Mouse (Mus musculus): ENCODE results near the gene Cap2.

The Cap2 gene

DNA sequence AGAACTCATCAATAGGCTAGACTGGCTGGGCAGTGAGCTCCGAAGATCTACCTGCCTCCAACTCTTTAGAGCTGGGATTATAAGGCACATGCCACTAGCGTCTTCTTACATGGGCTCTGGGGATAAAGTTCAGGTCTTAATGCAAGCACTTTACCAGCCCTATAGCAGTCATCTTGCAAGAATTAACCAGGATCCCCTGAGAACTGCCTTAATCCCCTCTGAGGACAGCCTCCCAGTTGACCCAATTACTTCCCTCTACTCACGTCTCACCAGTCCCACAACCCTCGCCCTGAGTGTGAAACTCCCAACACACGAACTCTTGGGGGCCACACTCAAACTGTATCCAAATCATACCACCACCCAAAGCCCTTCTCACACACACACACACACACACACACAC, 64.3 kb downstream of the Cap2 start:
- DNase-seq (ENCODE audit: low read depth), result no peak

DNA sequence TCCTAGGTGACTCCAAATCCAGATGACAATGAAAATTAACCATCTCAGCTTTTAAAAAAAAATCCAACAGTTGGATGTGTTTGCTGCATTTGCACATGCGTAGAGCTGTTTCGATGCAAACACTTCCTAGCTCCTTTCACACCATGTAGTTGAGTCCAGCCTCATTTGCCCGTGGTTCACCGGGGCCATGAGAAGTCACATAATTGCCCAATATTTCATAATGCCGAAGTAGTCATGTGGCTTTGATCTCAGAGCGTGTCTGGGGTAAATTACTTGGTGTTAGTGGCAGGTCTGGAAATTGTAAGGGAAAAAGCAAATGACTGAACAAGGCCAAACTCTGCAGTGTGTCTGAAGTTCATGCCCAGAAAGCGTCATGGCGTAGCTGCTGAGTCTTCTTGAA, 67.8 kb downstream of the Cap2 start:
- no peak for DNase-seq (ENCODE audit: low read depth)

DNA sequence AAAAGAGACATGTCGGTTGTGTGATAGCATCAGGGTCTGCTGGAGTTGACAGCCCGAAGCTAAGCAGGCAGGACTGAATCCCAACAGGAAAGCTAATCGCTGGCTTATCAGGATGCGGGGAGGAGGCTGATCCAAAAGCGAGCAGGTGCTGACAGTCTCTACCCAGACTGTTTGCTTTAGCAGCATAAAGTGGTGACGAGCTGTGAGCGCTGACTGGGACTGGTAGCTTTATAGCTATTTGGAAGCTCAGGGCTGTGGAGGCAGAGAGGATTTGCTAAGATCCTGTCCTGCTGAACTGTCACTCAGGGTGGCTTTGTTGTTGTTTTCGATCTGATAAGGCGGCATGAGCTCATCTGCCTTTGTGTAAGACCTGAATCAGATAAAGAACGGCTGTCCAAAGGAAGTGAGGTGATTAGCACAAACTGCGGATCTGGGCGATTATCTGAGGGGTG, 69.5 kb downstream of the Cap2 start:
- peak; percentile 33 for DNase-seq (ENCODE audit: low read depth)

DNA sequence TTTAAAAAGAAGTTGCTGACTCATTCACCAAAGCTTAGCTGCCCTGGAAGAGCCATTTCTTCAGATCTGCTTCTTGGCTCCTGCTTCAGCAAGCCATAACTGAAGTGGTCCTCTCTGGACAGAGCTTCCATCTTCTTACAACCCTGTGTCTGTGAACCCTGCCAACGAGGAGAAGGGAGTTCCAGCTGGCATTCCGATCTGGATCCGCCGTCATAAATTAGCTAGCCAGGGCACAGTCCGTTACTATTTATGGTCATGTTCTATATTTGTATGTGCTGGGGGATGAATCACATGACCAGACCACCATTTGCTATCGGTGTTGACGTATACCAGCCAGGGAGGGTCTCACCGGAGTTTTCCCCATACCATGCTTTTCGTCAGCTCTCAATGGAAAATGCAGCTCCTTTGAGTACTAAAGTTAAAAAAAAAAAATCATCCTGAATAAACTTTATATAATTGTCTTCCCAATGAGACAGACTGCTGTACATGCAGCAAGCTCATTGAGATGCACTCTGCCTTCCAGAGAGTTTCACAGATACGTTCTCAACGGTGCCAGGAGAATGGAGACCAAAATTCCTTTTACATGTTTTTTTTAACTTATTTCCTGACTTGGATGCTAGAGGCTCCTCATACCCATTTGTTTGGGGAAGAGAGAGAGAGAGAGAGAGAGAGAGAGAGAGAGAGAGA, 70.5 kb downstream of the Cap2 start:
- no peak for DNase-seq (ENCODE audit: low read depth)

DNA sequence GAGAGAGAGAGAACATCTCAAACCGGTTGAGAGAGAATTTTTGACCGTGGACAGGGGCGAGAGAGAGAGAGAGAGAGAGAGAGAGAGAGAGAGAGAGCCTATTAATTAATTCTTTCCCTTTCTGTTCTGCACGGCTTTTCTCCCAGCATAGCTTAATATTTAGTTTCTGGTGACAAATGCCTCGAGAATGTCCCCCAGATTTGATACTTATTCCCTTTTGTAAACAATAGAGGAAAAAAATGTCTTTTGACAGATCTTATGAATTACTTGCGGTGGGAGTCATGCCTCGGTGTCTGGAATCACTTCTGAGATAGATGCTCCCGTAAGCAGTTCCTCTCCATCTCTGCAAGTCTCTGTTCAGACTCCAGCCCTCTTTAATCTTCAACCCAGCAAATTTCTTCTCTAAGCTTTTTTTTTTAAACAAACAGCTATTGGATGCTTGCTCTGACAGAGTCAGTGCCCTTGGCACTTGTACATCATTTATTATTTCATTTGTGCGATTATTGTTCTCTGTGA, 71.1 kb downstream of the Cap2 start:
- no peak for DNase-seq (ENCODE audit: low read depth)

DNA sequence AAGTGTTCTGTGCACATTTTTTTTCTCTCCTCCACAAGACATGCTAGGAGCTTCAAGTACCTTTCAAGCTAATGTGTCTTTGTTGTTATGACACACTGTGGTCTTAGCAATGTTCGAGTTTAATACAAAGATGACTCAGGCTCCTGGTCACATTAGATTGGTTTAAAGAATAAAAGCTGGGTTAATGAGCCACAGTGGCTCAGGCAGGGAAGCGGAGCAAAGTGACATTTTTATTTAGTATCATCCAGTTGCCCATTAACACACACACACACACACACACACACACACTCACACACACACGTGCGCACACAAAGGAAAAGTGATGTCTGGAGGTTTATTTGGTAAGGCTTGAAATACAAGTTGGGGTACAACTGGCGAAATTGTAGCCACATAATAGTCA, 72.6 kb downstream of the Cap2 start:
- DNase-seq (ENCODE audit: low read depth), result no peak

DNA sequence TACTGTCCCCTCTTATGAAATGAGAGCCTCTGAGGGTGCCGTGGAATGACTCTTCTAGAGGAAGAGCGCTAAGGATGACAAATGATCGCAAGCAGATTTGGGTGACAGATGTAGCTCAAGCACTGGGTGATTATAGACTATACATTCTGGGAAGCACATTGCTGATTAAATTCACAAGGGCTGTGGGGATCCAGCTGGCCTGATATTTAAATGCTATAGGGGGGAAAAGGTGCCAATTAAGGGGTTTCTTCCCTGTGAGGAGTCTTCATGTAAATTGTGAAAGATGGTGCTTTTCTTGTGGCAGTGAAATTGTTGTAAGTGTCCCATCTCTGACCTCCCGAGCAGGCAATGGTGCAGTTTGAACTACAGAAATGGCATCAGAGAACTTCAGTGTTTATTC, 73.1 kb downstream of the Cap2 start:
- no peak for DNase-seq (ENCODE audit: low read depth)

DNA sequence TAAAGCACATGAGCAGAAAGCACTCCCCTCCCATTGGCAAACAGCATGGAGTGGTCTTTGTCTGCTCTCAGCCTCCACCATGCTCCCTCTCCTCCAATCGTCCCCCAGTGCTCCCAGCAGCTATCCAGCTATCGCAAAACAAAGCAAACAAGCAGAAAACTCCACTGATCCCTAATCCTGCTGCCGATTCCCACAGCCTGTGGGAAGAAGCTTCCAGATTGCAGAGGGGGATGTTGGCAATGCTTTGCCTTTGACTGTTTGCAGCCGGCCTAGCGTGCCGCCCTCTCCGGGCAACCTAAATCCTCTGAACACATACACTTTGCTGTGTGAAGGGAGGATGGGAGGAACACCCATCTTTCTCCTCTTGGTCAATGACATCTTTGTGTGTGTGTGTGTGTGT, 83.2 kb downstream of the Cap2 start:
- no peak for DNase-seq (ENCODE audit: low read depth)

DNA sequence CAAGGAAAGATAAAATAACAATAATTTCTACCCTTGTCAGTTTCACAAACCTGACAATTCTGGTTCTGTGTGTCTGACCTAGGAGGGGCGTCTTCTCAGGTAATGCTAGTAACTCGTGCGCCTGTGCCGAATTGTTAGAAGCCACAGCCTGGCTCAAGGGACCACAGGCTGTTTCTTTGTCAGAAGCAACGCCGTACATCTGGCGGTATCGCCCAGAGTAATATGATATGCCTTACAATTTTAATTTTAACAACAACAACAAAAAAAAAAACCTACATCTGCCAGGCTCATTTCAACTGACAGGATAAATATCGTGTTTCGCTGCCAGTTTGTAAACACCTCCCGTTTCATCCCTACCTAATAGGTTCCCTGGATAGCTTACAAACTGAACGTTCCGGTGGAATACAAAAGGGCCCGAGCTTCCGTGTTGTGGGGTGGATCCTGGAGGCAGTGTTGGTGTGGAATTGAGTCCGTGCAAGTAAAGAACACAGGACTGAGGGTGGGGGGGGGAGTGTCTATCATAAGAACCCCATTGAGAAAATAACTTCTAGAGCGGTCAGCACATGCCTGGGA, 86.2 kb downstream of the Cap2 start:
- no peak for DNase-seq (ENCODE audit: low read depth)

DNA sequence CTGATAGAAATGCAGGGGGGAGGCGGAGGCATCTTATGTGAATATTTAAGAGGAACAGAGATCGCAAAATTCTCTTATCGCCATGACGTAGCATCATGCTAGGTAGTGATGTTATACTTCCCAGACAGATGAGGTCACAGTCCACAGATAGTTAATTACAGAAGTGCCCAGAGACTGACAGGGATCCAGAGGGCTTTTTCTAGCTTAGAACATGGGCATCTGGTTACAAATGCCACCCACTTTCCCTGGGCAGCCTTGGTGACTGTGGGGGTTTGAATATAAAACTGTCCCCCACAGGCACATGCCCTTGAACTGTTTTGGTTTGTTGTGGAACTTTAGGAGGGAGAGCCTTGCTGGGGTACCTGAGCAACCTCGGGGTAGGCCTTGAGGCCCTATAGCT, 87.0 kb downstream of the Cap2 start:
- DNase-seq (ENCODE audit: low read depth), result no peak

DNA sequence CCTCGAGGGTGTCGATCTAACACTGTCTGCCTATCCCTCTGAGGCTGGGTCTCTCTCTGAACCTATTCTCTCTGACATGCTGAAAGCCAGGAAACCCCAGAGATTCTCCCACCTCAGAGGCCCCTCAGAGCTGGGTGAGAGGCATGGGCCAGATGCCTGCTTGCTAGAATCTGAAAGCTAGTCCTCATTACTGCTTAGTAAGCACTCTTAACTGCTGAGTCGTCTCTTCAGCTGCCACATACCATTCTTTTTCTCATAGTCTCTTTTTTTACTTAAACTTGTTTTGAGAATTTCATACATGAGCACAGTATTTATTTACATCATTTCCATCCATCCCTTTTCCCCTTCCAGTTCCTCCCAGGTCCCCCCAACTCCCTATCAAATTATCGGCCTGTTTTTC, 89.2 kb downstream of the Cap2 start:
- no peak for DNase-seq (ENCODE audit: low read depth)

DNA sequence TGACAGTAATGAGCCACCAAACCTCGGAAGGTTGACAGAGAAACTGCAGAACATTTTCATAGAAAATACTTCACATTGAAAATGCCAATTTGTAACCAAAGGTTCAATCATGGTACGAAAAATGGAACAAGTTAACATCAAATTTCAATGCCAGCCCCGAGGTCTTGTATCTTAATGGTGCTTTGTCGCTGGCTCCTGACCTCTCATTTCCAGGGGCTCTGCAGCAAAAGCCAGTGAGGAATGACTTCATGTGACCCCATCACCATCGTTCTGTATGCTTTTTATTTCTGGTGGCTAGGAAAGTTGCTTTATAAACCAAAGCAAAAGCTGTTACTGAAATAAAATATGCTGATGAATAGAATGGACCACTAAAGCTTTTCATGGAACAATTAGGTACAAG, 99.0 kb downstream of the Cap2 start:
- no peak for DNase-seq (ENCODE audit: low read depth)

DNA sequence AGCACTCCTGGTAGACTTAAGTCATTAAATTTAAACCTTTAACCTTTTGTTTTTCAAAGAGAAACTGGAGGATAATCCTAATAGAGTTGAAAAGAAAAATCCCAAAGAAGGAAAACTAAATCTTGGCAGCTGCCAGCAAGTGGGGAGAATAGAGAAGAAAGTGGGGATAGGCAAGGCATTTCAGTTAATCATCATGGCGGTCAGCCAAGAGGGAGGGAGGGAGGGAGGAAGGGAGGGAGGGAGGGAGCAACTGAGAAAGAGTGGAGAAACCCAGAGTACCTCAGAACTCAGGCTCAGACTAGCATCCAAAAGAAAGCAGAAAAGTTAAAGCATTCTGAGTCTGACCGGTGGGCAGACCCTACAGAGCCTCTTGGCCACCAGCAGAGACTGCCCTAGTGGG, 99.7 kb downstream of the Cap2 start:
- no peak for DNase-seq (ENCODE audit: low read depth)

DNA sequence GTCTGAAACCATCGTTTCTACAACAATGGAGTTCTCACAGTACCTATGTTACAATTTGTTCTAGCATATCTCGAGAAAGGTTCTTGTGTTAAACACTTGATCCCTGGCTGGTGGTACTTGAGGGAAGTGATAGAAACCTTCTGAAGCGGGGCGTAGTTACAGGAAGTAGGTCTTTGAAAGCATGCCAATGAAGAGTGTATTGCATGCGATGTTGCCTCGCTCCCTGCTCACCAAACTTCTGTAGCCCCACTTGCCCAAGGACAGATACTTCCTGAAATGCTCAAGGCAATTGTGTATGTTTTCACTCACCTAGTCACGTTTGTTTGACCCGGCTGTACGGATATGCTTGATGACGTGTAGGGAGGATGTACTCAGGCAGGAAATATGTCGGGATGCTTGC, 101.0 kb downstream of the Cap2 start:
- DNase-seq (ENCODE audit: low read depth), result no peak

DNA sequence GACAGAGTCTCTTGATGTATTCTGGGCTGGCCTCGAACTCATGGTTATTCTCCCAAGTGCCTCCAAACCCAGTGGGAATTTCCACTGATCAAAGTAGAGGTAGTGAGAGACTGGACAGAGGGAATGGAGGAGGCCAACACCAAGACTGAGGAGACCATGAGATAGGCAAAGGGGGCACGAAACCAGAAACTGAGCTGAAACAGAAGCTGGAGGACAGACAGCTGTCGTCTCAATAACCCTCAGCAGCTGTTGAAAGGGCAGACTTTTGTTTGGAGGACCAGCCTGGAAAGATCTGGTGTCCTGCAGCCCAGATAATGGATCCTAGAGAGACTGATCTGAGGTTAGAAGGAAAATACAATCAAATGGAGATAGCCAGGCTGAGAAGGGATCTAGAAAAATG, 109.4 kb downstream of the Cap2 start:
- no peak for DNase-seq (ENCODE audit: low read depth)

DNA sequence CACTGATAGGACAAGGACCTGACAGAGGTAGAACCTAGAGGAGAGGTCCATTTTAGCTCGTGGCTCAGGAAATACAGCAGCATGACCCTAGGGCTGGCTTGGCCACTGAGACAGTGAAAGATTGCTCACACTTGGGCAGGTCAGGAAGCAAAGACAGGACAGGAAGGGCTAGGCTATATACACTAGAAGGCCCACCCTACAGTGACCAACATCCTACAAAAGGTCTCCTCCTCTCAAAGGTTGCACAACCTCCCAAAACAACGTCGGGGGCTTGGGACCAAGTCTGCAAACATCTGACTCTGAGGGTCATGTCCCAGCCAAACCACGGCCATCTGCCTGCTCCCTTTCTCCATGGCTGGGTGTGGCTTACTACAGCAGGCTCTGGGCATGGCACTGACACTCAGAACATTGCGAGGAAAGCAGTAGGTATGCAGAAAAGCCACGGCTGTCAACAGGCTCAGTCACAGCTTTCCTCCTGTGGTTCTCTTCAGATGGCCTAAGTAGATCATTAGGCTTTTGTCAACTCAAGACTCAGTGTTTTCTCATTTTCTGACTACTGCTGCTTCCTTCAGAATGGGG, 112.1 kb downstream of the Cap2 start:
- DNase-seq (ENCODE audit: low read depth), result peak; percentile 16

DNA sequence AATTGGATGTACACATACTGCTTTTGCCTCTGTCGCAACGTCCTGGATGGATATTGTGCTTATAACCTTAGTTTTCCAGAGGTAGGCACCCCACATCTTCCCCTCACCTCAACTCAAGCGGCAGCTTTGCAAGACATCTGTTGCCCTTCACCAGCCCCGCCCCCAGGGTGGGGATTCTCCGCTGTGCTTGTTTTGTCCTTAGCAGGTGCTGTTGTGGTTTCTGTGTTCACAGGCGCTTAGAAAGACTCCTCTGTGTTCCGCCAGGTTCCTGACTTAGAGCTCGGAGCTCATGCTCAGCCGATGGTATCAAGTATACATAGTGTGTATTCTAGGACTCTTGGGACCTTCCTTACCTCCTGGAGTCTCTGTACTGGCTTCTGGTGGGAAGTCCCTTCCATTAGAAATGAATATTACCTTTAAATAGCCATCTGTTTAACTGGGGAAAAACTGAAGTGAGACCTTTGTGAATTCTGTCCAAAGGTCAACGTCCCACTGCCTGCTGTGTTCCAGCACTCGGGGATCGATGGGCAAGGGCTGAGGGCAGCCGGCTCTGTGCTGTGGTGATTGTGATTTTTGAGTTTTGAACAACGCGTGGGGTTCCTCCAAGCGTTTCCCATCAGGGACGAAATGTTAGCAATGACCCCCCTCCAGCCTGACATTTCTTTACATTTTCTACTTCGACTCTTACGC, 115.2 kb downstream of the Cap2 start:
- no peak for DNase-seq (ENCODE audit: low read depth)

DNA sequence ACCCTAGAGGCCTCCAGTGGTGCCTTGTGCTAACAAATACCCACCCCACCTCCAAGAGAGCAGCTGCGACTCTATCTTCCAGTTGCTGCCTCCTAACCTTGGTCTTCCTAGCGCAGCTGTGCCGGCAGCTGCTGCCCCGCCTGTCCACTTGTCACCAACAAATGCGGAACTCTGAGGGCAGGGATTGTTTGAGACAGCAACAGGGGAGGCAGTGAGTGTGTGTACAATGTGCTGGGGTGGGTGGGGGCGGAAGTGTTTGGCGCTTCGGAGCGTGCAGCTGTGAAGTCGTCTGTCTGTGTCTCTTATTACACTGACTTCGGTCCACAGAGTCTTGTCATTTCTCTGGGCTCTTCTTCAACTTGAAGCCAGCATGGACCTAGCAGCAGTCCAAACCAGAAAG, 118.0 kb downstream of the Cap2 start:
- DNase-seq (ENCODE audit: low read depth), result no peak

DNA sequence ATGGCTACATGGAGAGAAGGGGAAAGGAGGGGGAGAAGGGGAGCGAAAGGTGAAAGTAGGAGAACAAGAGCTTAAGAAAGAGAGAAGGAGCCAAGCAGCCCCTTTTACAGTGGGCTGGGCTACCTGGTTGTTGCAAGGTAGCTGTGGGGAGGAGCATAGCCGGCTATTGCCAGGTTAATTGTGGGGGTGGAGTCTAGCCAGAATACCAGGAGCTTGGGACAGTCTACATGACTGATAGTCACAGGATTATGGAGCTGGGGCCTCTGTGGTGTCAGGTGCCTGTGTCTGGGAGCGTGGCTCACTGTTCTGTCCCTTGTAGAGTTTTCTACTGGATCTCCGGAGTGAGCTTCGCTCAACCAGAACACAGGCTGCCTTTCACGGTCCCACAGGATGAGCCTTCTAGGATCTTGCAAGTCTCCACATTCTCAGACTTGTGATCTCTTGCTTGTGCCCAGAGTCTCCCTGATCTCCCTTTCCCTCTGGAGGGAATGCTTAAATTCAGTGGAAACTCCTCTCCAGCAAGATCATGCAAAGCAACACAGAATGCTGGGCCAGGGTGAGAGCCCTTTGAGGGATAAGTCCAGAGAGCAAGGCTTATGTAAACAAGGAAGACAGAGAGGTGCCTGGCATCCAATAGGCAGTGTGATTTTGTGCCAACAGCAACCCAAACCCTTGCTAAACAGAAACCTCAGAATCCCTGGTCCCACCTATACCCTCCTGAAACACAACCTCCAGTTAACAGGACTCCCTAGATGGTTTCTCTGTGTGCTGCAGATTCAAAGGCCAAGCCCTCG, 119.5 kb downstream of the Cap2 start:
- no peak for DNase-seq (ENCODE audit: low read depth)

DNA sequence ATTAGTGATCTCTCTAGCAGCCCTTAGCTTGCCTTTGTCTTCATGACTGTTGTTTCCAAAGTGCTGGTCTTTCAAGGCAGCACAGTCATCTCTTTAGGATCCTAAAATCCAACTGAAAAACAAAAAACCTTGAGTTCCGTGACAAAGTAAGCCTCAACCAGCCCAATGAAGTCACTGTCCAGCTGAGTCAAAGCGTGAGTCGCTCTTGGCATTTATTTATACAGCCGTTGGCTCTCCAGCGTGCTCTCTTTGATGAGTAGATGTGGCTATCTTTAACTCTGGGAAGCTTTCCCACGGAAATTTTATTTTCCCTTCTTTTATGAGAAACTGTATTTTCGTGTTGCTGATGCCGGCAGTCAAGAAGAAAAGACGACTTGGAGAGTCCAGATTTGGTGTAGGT, 125.0 kb downstream of the Cap2 start:
- DNase-seq (ENCODE audit: low read depth), result no peak

DNA sequence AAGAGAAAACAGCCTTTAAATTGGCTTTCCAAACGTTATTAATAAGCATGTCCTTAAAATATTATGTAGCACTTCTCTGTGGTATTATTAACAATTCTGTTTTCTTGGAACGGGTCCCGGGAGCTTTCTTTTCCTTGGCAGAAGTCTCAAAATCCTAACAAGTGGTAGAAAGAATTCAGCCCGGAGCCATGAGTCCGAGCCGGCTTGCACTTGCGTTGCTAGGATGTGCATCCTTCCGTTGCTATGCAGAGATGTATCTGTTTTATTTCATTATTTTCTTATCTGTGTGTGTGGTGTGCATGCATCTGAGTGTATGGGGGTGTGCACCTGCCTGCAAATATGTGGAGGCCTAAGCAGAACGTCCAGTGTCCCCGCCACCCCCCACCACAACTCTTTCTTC, 126.2 kb downstream of the Cap2 start:
- DNase-seq (ENCODE audit: low read depth), result no peak

DNA sequence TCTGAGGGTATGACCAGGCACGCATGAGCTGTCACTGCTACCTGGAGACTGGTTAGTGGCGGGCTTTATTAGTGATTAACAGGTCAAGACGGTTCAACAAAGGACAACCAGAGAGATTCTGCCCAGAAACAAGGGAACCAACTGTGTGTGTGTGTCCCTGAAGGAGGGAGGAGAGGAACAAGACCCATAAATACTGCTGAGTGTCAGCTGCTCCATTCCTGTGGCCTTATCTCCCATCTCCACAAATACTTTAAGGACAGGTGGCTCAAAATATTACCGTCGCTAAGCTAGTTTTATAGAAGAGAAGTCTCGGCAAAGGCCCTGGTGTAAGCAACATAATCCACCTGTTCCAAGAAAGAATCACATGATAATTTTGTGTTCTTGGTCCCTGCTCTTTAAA, 127.7 kb downstream of the Cap2 start:
- DNase-seq (ENCODE audit: low read depth), result no peak
